20 mouse cellular contexts compared by ENCODE assay signal in the genomic region with DNA sequence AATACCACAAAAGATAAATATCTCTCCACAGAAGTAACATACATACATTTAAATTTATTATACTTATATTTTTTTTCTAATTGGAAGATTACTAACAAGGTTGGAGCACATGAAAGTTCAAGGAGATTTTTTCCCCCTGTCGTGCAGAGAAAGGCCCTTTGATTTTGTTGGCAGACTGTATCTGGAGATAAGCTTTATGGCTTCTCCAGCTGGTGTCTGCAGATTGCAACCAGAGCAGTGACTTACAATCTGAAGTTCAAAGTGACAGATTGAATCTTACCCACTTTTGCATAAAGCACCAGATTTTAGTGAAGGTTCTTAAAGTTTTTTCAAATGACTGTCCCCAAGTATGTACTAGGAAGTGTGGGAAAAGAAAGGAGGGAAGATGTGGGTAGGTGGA. TPM values are rescaled to one million over a fixed set of nuclear protein-coding genes. Genes with fewer than 3 reads are reported as not detected.
DNase-seq lines count a peak whose midpoint lies in the region; ATAC-seq and TF ChIP-seq lines count a peak whose summit lies in the region.
"Had no signal": no experiment of that assay in that cellular context is flagged by ENCODE, and none has a peak within 500 bp of the region (broad histone marks: within the 10 kb centered on the region; RNA-seq: fewer than 3 reads in every experiment).

No protein-coding gene starts in this region.

- no peak overlapping the region for H3K9ac ChIP-seq in intestine, embryonic 15.5 days
- H3K9ac ChIP-seq in intestine, postnatal 0 days (ENCODE audit: low read depth, low read length): no peak overlapping the region
- H3K9ac ChIP-seq in lung, embryonic 14.5 days: no peak overlapping the region
- no peak overlapping the region for H3K9ac ChIP-seq in intestine, embryonic 16.5 days (ENCODE audit: low read depth, low read length)

- no peaks in the 10 kb centered on the region for H3K9me3 ChIP-seq in intestine, embryonic 15.5 days
- no peaks in the 10 kb centered on the region for H3K9me3 ChIP-seq in intestine, postnatal 0 days (ENCODE audit: control insufficient read depth)
- no peaks in the 10 kb centered on the region for H3K9me3 ChIP-seq in lung, embryonic 14.5 days (ENCODE audit: low read depth, low read length)
- no peaks in the 10 kb centered on the region for H3K9me3 ChIP-seq in intestine, embryonic 16.5 days (ENCODE audit: control insufficient read depth, low read length)
- H3K9me3 ChIP-seq: G1E had no signal

- H3K27ac ChIP-seq in intestine, embryonic 15.5 days: no peak overlapping the region
- H3K27ac ChIP-seq in intestine, postnatal 0 days (ENCODE audit: low read depth, low read length): no peak overlapping the region
- no peak overlapping the region for H3K27ac ChIP-seq in lung, embryonic 14.5 days (ENCODE audit: low read depth)
- no peak overlapping the region for H3K27ac ChIP-seq in intestine, embryonic 16.5 days (ENCODE audit: low read length)

- no peaks in the 10 kb centered on the region for H3K36me3 ChIP-seq in intestine, embryonic 15.5 days
- H3K36me3 ChIP-seq in intestine, postnatal 0 days (ENCODE audit: control insufficient read depth, insufficient read depth): no peaks in the 10 kb centered on the region
- H3K36me3 ChIP-seq in lung, embryonic 14.5 days (ENCODE audit: insufficient read depth): no peaks in the 10 kb centered on the region
- H3K36me3 ChIP-seq in intestine, embryonic 16.5 days (ENCODE audit: control insufficient read depth, insufficient read depth, low read length): no peaks in the 10 kb centered on the region
- H3K36me3 ChIP-seq: G1E had no signal

- WGBS in intestine, embryonic 15.5 days: 18% methylated on average over 1 of the region's 1 CpGs
- whole genome bisulfite sequencing in intestine, postnatal 0 days: 19% methylated on average over 1 of the region's 1 CpGs
- WGBS in lung, embryonic 14.5 days: 12% methylated on average over 1 of the region's 1 CpGs
- WGBS in intestine, embryonic 16.5 days: 22% methylated on average over 1 of the region's 1 CpGs

- TF ChIP-seq CTCF in intestine, postnatal 0 days (IDR thresholded peaks at IDR 0.05; ENCODE audit: low read depth): no peak
- TF ChIP-seq CTCF in lung, embryonic 14.5 days (IDR thresholded peaks at IDR 0.05; ENCODE audit: low read depth): no peak

- peak; percentile 8 for DNase-seq in lung, embryonic 14.5 days
- DNase-seq in lung, adult 18-20 months: no peak
- DNase-seq in neural tube, embryonic 10.5 days (ENCODE audit: extremely low spot score, low spot score): no peak
- DNase-seq: adrenal gland, adult 2 months; adrenal gland, adult 8-10 months; adrenal gland, postnatal 10 days; adrenal gland, postnatal 14 days; adrenal gland, postnatal 25 days; B cell, adult 2 months; cerebellum, adult 11 months; cerebellum, adult 11-12 months; cerebellum, adult 18-20 months had no signal

- no peaks in the 10 kb centered on the region for H3K4me1 ChIP-seq in intestine, embryonic 15.5 days (replicated peaks)
- H3K4me1 ChIP-seq in intestine, postnatal 0 days (replicated peaks; ENCODE audit: control insufficient read depth, insufficient read depth, low read length): no peaks in the 10 kb centered on the region
- no peaks in the 10 kb centered on the region for H3K4me1 ChIP-seq in lung, embryonic 14.5 days (ENCODE audit: insufficient read depth)
- H3K4me1 ChIP-seq in intestine, embryonic 16.5 days (ENCODE audit: control insufficient read depth, insufficient read depth, low read length): no peaks in the 10 kb centered on the region

- H3K4me2 ChIP-seq in intestine, embryonic 15.5 days (replicated peaks): no peak overlapping the region
- H3K4me2 ChIP-seq in intestine, postnatal 0 days (replicated peaks; ENCODE audit: low read depth): no peak overlapping the region
- no peak overlapping the region for H3K4me2 ChIP-seq in lung, embryonic 14.5 days
- H3K4me2 ChIP-seq in intestine, embryonic 16.5 days (ENCODE audit: low read depth, low read length): no peak overlapping the region

- no peaks in the 10 kb centered on the region for H3K27me3 ChIP-seq in intestine, embryonic 15.5 days (replicated peaks)
- no peaks in the 10 kb centered on the region for H3K27me3 ChIP-seq in intestine, postnatal 0 days (replicated peaks; ENCODE audit: control insufficient read depth, insufficient read depth, low read length)
- H3K27me3 ChIP-seq in lung, embryonic 14.5 days (ENCODE audit: insufficient read depth, low read length): no peaks in the 10 kb centered on the region
- H3K27me3 ChIP-seq in intestine, embryonic 16.5 days (replicated peaks; ENCODE audit: control insufficient read depth, insufficient read depth, low read length): no peaks in the 10 kb centered on the region
- H3K27me3 ChIP-seq: CH12.LX had no signal

- peak; percentile 75 for ATAC-seq in intestine, embryonic 15.5 days
- ATAC-seq in intestine, postnatal 0 days: no peak
- ATAC-seq in lung, embryonic 14.5 days (ENCODE audit: insufficient read depth): no peak
- peak; percentile 83 for ATAC-seq in intestine, embryonic 16.5 days
- ATAC-seq: activated CD4-positive, CD25-positive, alpha-beta regulatory T cell, adult 4 months; CD4-positive, CD25-positive, alpha-beta regulatory T cell, adult 4 months; Patski had no signal

- no peak overlapping the region for H3K4me3 ChIP-seq in intestine, embryonic 15.5 days (replicated peaks)
- no peak overlapping the region for H3K4me3 ChIP-seq in intestine, postnatal 0 days (ENCODE audit: low read depth, low read length)
- no peak overlapping the region for H3K4me3 ChIP-seq in lung, embryonic 14.5 days (ENCODE audit: low read depth, low read length)
- no peak overlapping the region for H3K4me3 ChIP-seq in intestine, embryonic 16.5 days (ENCODE audit: low read length)

RNA-seq across cellular contexts. Expression of gene Nox4, which starts 50.2 kb away (rescaled TPM):
- 5.7 and 6.0 TPM in 2 replicates for polyA plus RNA-seq in intestine, embryonic 15.5 days (2015; fragmentation: Nextera tagmentation; extraction: Ambion mirVana)
- polyA plus RNA-seq in intestine, postnatal 0 days (2015; fragmentation: Nextera tagmentation; extraction: Ambion mirVana): 27.7 and 28.3 TPM in 2 replicates
- polyA plus RNA-seq in lung, embryonic 14.5 days (2014; fragmentation: Nextera tagmentation; extraction: Ambion mirVana): 10.6 and 11.0 TPM in 2 replicates
- polyA plus RNA-seq in intestine, embryonic 16.5 days (2015; fragmentation: Nextera tagmentation; extraction: Ambion mirVana): 6.0 and 9.5 TPM in 2 replicates
- polyA plus RNA-seq: activated CD4-positive, CD25-positive, alpha-beta regulatory T cell, adult 4 months; CD4-positive, CD25-positive, alpha-beta regulatory T cell, adult 4 months; G1E had no signal

Comparison
In these comparisons a context has a peak if more than half of its experiments do, and no peak if none do; other contexts are left out.
1. ATAC-seq: peak in intestine, embryonic 15.5 days (single experiment) and intestine, embryonic 16.5 days (single experiment); none in intestine, postnatal 0 days (single experiment) and lung, embryonic 14.5 days (single experiment).